Mouse (Mus musculus): ENCODE data around the gene Dclk1.

DNA sequence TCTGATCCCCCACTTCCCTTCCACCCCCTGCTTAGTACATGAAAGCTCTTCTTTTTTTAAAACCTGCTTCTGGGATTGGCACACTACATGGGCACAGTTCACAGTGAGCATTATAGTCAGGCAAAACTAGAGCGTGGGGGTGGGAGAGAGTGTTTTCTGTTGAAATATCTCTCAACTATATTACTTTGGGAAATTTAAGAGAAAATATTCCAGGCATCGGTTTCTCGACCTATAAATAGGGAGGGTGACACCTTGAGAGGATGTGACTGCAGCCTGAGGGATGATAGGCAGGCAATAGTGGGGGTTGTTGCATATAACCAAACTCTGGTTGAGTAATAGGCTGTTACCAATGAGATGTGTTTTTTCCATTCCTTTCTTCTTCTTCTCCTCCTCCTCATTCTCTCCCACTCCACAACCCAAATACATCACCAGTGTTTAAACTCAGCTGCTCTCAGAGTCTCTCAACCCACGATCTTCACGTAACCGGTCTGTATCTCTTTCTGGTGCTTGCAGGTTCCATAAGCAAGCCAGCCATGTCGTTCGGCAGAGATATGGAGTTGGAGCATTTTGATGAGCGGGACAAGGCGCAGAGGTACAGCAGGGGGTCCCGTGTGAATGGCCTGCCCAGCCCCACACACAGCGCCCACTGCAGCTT lies 4.6 kb downstream of the Dclk1 start:
- TF ChIP-seq POLR2A (IDR thresholded peaks at IDR 0.05; ENCODE audit: low read depth, low read length) (no peak), CTCF (conservative IDR thresholded peaks at IDR 0.05; ENCODE audit: insufficient read depth, insufficient read length, low read depth, low read length) (no peak)

All from kidney, adult 2 months (tissue).